Mouse (Mus musculus) megakaryocyte-erythroid progenitor cell, adult 5-6 weeks (primary cell): ENCODE results near the gene Epas1. TPM values are rescaled to one million over a fixed set of nuclear protein-coding genes. Genes with fewer than 3 reads are reported as not detected.

Source experiments
- ATAC-seq: replicated peaks from 2 replicates; pipeline ENCODE4 v1.8.0; 2016; ENCODE audit warnings: mild to moderate bottlenecking, inconsistent platforms; ENCODE audit not compliant: severe bottlenecking, poor library complexity, low FRiP score, low TSS enrichment
- total RNA-seq, 2 experiments: library from RNA; stranded (forward) in 1 of 2; stranded (reverse) in 1 of 2; fragments of 200-1000, 215-1000 nt in 1 of 2; fragments of >200 nt in 1 of 2; fragmentation: Nextera tagmentation in 1 of 2; gene quantifications; 2 replicates each; pipeline ENCODE4 v1.2.3; 2014 to 2017

Epas1 gene
- total RNA-seq, 2 experiments from 2014 or later = not detected

GRCm38 (mm10) chr17:86815016-86815865, 61.7 kb downstream of the Epas1 start:
- ATAC-seq = no peak

- ATAC-seq = no peak
These were observed 68.7 kb downstream of the Epas1 start for GRCm38 (mm10) chr17:86822017-86822737.

GRCm38 (mm10) chr17:86824502-86825162, 71.1 kb downstream of the Epas1 start:
- no peak for ATAC-seq

GRCm38 (mm10) chr17:86825163-86825902, 71.8 kb downstream of the Epas1 start:
- ATAC-seq = no peak

DNA sequence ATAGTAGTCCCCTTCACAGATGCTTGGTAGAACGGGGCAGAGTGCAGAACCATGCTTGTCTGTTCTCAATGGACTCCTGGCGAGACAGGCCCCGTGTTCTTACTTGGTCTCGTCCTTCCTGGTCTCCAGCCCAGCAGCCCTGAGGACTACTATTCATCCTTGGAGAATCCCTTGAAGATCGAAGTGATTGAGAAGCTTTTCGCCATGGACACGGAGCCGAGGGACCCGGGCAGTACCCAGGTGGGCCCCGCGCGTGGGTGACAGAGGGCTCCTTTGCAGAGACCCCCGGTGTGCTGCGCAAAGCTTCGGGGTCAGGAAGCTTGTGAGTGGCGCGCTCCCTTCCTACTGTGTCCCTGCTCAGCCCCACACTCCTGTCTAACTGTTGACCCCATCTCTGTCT, 72.9 kb downstream of the Epas1 start:
- ATAC-seq = no peak

DNA sequence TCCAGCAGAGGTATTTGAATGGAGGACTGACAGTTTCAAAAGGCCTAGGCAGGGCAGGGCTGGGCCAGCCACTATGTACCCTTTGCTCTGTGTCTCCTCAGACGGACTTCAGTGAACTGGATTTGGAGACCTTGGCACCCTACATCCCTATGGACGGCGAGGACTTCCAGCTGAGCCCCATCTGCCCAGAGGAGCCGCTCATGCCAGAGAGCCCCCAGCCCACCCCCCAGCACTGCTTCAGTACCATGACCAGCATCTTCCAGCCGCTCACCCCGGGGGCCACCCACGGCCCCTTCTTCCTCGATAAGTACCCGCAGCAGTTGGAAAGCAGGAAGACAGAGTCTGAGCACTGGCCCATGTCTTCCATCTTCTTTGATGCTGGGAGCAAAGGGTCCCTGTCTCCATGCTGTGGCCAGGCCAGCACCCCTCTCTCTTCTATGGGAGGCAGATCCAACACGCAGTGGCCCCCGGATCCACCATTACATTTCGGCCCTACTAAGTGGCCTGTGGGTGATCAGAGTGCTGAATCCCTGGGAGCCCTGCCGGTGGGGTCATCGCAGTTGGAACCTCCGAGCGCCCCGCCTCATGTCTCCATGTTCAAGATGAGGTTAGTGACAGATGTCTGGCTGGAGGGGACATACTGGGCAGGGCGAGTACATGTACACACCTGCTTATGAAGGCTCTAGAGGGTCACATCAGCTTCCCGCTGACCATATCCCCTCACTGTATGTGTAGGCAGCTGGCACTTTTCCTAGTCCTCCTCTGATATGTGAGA, 74.1 kb downstream of the Epas1 start:
- ATAC-seq = no peak

DNA sequence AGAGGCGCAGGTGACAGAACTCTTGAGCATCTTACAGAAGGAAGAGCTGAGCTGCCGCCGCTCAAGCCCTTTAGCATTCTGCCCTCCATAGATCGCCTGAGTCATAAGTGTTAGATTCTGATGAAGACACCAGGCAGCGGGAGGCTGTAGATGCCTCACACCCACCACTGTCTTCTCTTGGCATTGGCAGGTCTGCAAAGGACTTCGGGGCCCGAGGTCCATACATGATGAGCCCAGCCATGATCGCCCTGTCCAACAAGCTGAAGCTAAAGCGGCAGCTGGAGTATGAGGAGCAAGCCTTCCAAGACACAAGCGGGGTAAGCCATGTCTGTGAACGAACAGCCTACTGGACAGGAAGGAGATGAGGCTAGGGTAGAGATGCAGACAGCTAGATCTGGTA, 75.0 kb downstream of the Epas1 start:
- ATAC-seq = no peak

GRCm38 (mm10) chr17:86829383-86830175, 76.1 kb downstream of the Epas1 start:
- ATAC-seq = no peak

DNA sequence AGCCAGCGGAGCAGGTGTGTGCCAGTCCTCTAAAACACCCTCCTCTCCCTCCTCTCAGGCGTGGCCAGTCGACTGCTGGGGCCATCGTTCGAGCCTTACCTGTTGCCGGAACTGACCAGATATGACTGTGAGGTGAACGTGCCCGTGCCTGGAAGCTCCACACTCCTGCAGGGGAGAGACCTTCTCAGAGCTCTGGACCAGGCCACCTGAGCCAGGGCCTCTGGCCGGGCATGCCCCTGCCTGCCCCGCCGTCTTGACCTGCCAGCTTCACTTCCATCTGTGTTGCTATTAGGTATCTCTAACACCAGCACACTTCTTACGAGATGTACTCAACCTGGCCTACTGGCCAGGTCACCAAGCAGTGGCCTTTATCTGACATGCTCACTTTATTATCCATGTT, 77.4 kb downstream of the Epas1 start:
- no peak for ATAC-seq

DNA sequence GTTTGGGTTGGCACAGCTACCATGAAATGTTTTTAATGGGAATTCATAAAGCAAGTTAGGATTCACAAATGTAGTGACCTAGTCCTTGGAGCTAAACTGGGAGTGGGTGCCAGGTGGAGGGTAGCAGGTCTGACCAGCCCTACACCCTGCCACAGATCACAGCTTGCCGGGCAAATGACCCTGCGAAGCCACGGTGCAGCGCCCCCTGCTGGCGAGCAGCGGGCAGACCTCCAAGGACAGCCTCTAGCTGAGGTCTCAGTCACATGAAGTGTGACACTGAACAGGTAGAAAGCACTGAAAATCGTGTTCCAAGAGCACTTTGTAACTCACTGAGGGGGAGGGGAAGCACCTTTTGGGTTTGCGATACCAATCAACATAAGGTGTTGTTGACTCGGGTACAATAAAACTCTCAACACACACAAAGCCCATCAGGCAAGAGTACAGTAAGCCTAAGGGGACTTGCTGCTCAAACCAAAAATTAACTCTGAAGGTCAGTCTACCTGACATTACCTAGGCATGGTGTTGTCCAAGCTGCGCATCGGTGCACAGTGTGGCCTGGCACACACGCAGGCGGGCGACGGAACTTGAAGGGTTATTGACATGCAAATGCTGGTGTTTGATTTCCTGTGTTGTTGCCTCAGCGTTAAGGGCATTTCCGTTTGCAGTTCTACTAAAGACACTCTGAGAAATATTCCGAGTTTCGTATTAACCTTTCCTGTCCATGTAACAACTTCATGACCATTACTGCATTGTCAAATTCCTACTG, 79.2 kb downstream of the Epas1 start:
- 0 out of 2 replicates have a peak, but pooled peaks have one; percentile 40 for ATAC-seq

- ATAC-seq = no peak
These were observed 80.4 kb downstream of the Epas1 start for GRCm38 (mm10) chr17:86833945-86834344.

- ATAC-seq = no peak
These were observed 85.8 kb downstream of the Epas1 start for GRCm38 (mm10) chr17:86839308-86839707.

DNA sequence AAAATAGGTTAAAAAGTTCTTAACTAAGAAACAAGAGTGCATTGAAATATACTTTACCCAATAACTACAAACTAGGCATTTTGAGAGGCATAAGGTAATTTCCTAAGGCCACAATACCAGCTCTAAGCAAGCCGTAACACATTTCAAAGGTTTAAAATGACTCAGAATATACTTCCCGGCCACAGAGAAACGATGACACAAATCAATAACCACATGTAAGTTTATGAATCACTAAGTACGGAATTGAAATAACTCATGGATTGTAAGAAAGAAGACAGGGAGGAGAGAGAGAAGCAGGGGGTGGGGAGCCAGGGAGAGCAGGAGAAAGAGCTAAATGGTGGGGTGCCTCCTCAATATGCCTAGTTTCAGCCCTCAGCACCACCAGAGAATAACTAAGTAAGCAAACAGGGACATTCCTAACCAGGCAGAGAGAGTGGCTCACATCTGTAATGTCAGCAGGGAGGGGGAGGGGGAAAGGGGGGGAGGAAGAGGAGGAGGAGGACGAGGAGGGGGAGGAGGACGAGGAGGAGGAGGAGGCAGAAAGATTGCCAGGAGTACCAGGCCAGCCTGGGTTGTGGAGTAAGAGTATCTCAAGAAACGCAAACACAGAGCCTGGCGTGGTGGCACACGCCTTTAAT, 97.3 kb downstream of the Epas1 start:
- no peak for ATAC-seq

- ATAC-seq = no peak
These were observed 98.3 kb downstream of the Epas1 start for GRCm38 (mm10) chr17:86851782-86852181.

DNA sequence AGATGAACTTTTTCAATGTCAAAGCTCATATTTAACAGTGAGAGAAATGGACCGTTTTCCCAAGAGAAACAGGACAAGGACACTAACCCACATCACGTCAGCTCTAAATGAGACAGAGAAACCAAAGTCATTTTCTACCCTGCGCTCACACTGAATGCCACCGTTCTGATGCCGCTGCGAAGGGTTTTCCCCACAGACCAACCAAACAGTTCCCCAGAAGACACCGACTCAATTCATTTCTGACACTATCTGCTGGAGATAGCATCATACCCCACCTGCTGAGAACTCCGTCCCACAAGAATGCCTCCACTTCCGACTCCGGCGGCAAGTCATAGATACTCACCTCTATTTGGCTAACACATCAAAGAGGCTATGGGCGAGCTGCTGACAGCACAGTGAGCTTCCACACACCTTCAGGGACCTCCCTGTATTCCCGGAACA, 99.1 kb downstream of the Epas1 start:
- no peak for ATAC-seq

GRCm38 (mm10) chr17:86870586-86870985, 117.1 kb downstream of the Epas1 start:
- no peak for ATAC-seq

DNA sequence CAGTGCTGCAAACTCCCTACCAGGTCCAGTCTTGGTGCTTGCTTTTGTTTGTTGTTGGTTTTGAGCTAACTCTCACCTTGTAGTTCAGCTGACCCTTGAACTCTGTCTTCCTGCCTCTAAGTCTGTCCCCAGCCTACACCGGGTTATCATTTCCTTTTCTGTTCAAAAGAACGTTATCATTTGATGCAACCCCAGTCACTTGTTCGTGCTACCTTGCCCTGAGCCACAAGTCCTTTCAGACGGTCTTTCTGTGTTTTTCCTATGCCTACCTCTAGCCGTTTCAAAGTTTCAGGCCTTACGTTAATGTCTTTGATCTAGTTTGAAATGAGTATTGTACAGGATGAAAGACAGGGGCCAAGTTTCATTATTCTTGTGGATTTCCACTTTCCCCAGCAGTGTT, 119.1 kb downstream of the Epas1 start:
- no peak for ATAC-seq
